Mouse (Mus musculus) liver, postnatal 0 days (tissue): ENCODE results near the gene Hmbs.

Experiments used
- CTCF ChIP-seq: sonication (generic); IDR thresholded peaks from 2 replicates; pipeline ENCODE4 v1.5.1; 2016; ENCODE audit warnings: antibody characterized with exemption, low read depth
- EP300 ChIP-seq: IDR thresholded peaks from 2 replicates; pipeline ENCODE4 v1.6.1; 2016; ENCODE audit warnings: antibody characterized with exemption, low read depth, mild to moderate bottlenecking

- TF ChIP-seq CTCF = no peak
- no peak for TF ChIP-seq EP300
Measured at GRCm38 (mm10) chr9:44384596-44384995, 40.6 kb upstream of the Hmbs start.
